Mouse (Mus musculus) adrenal gland, adult 10 weeks (tissue): ENCODE results near the gene Gprasp2. TPM values are rescaled to one million over a fixed set of nuclear protein-coding genes. Genes with fewer than 3 reads are reported as not detected.

ENCODE experiments used
- polyA plus RNA-seq: library from polyadenylated mRNA; stranded (reverse); fragments of 350-450 nt; fragmentation: Illumina TruSeq; extraction: RNeasy Lipid Tissue Mini Kit (QIAGEN cat#74804); gene quantifications from one replicate; pipeline ENCODE4 v1.2.3, GENCODE M21; 2014; ENCODE audit warnings: low read depth, low replicate concordance

Gene Gprasp2
- polyA plus RNA-seq, result 33.6 TPM

GRCm38 (mm10) chrX:135838521-135839360 lies at the start of gene Gprasp2:
TSS of gene Gprasp2 (plus strand) at chrX:135839034.

DNA sequence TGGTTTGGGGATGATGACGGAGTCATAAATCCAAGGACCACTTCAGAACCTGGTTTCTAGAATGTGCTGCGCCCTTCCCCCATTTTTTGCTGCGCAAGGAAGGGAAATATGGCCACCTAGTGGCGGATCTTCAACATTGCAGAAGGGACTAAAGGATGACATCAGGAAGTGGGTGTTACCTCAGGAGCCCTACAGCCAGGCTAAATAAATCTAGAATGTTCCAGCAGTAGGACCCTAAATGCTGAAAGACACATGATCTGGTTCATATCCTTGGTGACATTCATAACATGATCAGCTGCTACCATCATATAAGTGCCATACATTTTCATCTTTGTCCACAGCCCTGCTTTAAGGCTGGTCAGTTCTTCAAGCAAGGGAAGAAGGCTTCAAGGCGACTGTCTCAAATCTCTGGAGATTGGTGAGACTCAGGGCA lies 41.6 kb upstream of the Gprasp2 start, which contains the start of gene Bhlhb9:
Gene Bhlhb9, plus strand, starts transcription at position 383 of the 433 bp plus-strand sequence.

Other genes starting within 250 kb of the Gprasp2 start
- not detected for gene Nxf7, start 240.3 kb upstream of the Gprasp2 start, polyA plus RNA-seq
- gene Prame, start 211.3 kb upstream of the Gprasp2 start, polyA plus RNA-seq, result not detected
- gene Tcp11x2, start 145.2 kb upstream of the Gprasp2 start, polyA plus RNA-seq, result not detected
- gene Tmsb15a, start 113.8 kb upstream of the Gprasp2 start, polyA plus RNA-seq, result 4.5 TPM
- 33.2 TPM for gene Armcx5, start 96.3 kb upstream of the Gprasp2 start, polyA plus RNA-seq
- gene Gprasp1, start 96.3 kb upstream of the Gprasp2 start, polyA plus RNA-seq, result 153 TPM
- 58.9 TPM for gene Bhlhb9, start 41.4 kb upstream of the Gprasp2 start, polyA plus RNA-seq
- 107 TPM for gene Arxes2, start 154.8 kb downstream of the Gprasp2 start, polyA plus RNA-seq
- 8.3 TPM for gene Arxes1, start 194.3 kb downstream of the Gprasp2 start, polyA plus RNA-seq
- gene Bex2, start 229.2 kb downstream of the Gprasp2 start, polyA plus RNA-seq, result 10.7 TPM
- gene Nxf3, start 246.2 kb downstream of the Gprasp2 start, polyA plus RNA-seq, result not detected